Mouse (Mus musculus): ENCODE results near the gene Cldn10. TPM values are rescaled to one million over a fixed set of nuclear protein-coding genes. Genes with fewer than 3 reads are reported as not detected.
"Not testable (repeated sequence)": the region's sequence is repeated elsewhere in the genome, so short reads cannot be mapped to it uniquely, and the experiment has no call there.

The Cldn10 gene
- polyA plus RNA-seq, 1 experiment from 2014 or later: 1.3 TPM

GRCm38 (mm10) chr14:118809686-118810085 is 22.0 kb downstream of the Cldn10 start:
- no peak overlapping the region for H3K9ac ChIP-seq
- no peaks in the 10 kb centered on the region for H3K36me3 ChIP-seq
- WGBS: 80% methylated on average over 4 of the region's 4 CpGs
- H3K4me3 ChIP-seq: no peak overlapping the region
- no peaks in the 10 kb centered on the region for H3K4me1 ChIP-seq
- H3K27me3 ChIP-seq: peaks cover 4% of the 10 kb centered on the region; the same call in 1 of the 2 replicates
- H3K9me3 ChIP-seq (replicated peaks): no peaks in the 10 kb centered on the region
- H3K27ac ChIP-seq: no peak overlapping the region
- H3K4me2 ChIP-seq (replicated peaks): no peak overlapping the region
- no peak for ATAC-seq (ENCODE audit: low FRiP score)

DNA sequence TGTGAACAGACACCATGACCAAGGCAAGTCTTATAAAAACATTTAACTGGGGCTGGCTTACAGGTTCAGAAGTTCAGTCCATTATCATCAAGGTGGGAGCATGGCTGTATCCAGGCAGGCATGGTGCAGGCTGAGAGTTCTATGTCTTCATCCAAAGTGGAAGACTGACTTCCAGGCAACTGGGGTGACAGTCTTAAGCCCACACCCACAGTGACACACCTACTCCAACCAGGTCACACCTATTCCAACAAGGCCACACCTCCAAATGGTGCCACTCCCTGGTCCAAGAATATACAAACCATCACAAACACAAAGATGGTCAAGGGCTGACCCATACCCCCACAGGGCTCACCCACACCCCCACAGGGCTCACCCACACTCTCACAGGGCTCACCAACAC is 23.5 kb downstream of the Cldn10 start:
- H3K27ac ChIP-seq: not testable (repeated sequence)

DNA sequence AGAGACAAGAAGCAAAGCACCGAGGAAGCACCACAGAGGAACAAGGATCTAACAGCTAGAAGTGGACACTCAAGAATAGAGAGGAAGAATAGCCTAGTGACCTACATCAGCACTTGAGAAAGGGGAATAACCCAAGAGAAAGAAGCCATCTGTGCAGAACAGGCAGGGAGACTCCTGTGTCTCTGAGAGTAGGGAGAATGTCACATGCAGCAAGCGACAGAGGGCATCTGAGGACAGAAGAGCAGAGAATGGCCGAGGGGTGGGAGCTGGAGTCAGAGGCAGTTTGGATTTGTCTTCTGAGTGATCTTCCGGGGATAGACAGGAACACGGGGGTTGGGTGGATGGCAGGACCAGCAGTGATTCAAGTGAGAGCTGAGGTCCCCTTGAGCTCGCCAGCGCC is 25.4 kb downstream of the Cldn10 start:
- no peak overlapping the region for H3K9ac ChIP-seq
- no peaks in the 10 kb centered on the region for H3K36me3 ChIP-seq
- no peak overlapping the region for H3K27ac ChIP-seq
- no peak overlapping the region for H3K4me3 ChIP-seq
- ATAC-seq (ENCODE audit: low FRiP score): no peak
- H3K27me3 ChIP-seq: peaks cover 8% of the 10 kb centered on the region
- H3K9me3 ChIP-seq (replicated peaks): no peaks in the 10 kb centered on the region
- WGBS: 73% methylated on average over 7 of the region's 7 CpGs
- H3K4me2 ChIP-seq (replicated peaks): no peak overlapping the region
- no peaks in the 10 kb centered on the region for H3K4me1 ChIP-seq

More for the DNA sequence above, 23.5 kb downstream of the Cldn10 start:
- H3K9me3 ChIP-seq (replicated peaks); H3K4me2 ChIP-seq (replicated peaks); H3K27me3 ChIP-seq; H3K9ac ChIP-seq; H3K36me3 ChIP-seq; ATAC-seq (ENCODE audit: low FRiP score); H3K4me3 ChIP-seq; H3K4me1 ChIP-seq: not testable (repeated sequence)

- Histone ChIP-seq H3K9me3 (replicated peaks) (no peaks in the 10 kb centered on the region), H3K4me2 (replicated peaks) (no peak overlapping the region), H3K4me3 (no peak overlapping the region), H3K27me3 (peaks cover 12% of the 10 kb centered on the region), H3K36me3 (no peaks in the 10 kb centered on the region), H3K9ac (no peak overlapping the region), H3K4me1 (no peaks in the 10 kb centered on the region), H3K27ac (no peak overlapping the region)
- no peak for ATAC-seq (ENCODE audit: low FRiP score)
- 20% methylated on average over 4 of the region's 4 CpGs for WGBS
Observed at GRCm38 (mm10) chr14:118816503-118816902, 28.8 kb downstream of the Cldn10 start.

GRCm38 (mm10) chr14:118820111-118820510 is 32.4 kb downstream of the Cldn10 start:
- H3K36me3 ChIP-seq: no peaks in the 10 kb centered on the region
- no peak overlapping the region for H3K4me3 ChIP-seq
- H3K4me1 ChIP-seq: no peaks in the 10 kb centered on the region
- H3K9ac ChIP-seq: no peak overlapping the region
- H3K27ac ChIP-seq: no peak overlapping the region
- no peaks in the 10 kb centered on the region for H3K9me3 ChIP-seq (replicated peaks)
- 9% methylated on average over 8 of the region's 8 CpGs for WGBS
- peak; percentile 44; the same call in 1 of the 2 replicates for ATAC-seq (ENCODE audit: low FRiP score)
- no peak overlapping the region for H3K4me2 ChIP-seq (replicated peaks)
- H3K27me3 ChIP-seq: peaks cover 8% of the 10 kb centered on the region; the same call in 1 of the 2 replicates

DNA sequence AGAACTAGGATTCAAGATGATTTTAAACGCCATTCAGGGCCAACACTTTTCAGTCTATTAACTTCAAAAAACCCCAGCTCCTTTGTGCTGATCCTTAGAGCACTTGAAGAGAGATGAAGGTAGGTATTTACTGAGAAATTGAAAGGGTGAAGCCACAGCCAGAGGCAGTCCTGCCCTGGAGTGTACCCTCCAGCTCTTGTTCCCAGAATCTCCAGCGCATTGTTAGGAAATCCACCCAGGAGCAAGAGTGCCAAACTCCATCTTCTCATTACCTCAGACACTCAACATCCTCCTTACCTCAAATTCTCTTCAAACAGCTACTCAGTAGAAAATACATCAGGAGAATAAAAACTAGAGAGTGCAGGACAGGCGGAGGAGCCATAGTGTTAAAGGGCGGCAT is 35.1 kb downstream of the Cldn10 start:
- no peak overlapping the region for H3K4me3 ChIP-seq
- H3K9ac ChIP-seq: no peak overlapping the region
- WGBS: 88% methylated on average over 3 of the region's 4 CpGs
- H3K4me1 ChIP-seq: peaks cover 5% of the 10 kb centered on the region
- no peak for ATAC-seq (ENCODE audit: low FRiP score)
- H3K36me3 ChIP-seq: no peaks in the 10 kb centered on the region
- H3K27ac ChIP-seq: no peak overlapping the region
- H3K27me3 ChIP-seq: peaks cover 4% of the 10 kb centered on the region; the same call in 1 of the 2 replicates
- no peaks in the 10 kb centered on the region for H3K9me3 ChIP-seq (replicated peaks)
- H3K4me2 ChIP-seq (replicated peaks): no peak overlapping the region

DNA sequence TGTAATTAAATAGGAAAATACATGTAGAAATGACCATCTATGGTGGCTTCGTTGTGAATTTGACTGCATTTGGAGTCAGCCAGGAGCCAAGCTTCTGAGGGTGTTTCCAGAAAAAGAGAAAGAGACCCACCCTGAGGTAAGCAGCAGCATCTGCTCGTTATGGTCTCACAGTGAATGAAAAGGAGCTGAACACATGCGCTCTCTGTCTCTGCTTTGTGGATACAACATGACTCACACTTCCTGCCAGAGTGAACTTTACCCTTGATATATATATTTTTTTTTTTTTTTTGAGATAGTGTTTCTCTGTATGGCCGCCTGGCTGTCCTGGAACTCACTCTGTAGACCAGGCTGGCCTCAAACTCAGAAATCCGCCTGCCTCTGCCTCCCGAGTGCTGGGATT is 35.6 kb downstream of the Cldn10 start:
- Histone ChIP-seq H3K4me1 (peaks cover 5% of the 10 kb centered on the region), H3K27ac (no peak overlapping the region), H3K27me3 (peaks cover 4% of the 10 kb centered on the region; the same call in 1 of the 2 replicates), H3K4me3 (no peak overlapping the region), H3K9me3 (replicated peaks) (no peaks in the 10 kb centered on the region), H3K9ac (no peak overlapping the region), H3K4me2 (replicated peaks) (no peak overlapping the region), H3K36me3 (no peaks in the 10 kb centered on the region)
- WGBS: 89% methylated on average over 6 of the region's 6 CpGs
- no peak for ATAC-seq (ENCODE audit: low FRiP score)

DNA sequence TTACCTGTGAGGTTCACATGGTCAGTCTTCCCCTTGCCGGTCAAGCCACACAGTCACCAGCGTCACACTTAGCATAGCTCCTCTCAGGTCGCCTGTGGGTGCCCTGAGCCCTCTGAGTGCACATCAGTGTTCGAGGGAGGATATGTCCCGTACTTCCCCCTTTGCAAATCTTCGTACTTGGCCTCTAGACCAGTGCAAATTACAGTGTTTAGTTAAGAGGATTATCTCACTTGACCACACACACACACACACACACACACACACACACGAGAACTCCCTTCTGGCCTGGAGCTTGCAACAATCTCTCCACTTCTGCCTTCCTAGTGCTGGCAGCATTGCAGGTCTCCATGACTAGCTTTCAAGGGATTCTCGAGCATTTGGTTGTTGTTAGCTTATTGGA is 38.6 kb downstream of the Cldn10 start:
- H3K27ac ChIP-seq: no peak overlapping the region
- no peaks in the 10 kb centered on the region for H3K36me3 ChIP-seq
- H3K4me3 ChIP-seq: no peak overlapping the region
- H3K27me3 ChIP-seq: no peaks in the 10 kb centered on the region
- H3K4me1 ChIP-seq: peaks cover 5% of the 10 kb centered on the region
- no peaks in the 10 kb centered on the region for H3K9me3 ChIP-seq (replicated peaks)
- no peak overlapping the region for H3K4me2 ChIP-seq (replicated peaks)
- ATAC-seq (ENCODE audit: low FRiP score): no peak
- 83% methylated on average over 8 of the region's 8 CpGs for WGBS
- H3K9ac ChIP-seq: no peak overlapping the region

DNA sequence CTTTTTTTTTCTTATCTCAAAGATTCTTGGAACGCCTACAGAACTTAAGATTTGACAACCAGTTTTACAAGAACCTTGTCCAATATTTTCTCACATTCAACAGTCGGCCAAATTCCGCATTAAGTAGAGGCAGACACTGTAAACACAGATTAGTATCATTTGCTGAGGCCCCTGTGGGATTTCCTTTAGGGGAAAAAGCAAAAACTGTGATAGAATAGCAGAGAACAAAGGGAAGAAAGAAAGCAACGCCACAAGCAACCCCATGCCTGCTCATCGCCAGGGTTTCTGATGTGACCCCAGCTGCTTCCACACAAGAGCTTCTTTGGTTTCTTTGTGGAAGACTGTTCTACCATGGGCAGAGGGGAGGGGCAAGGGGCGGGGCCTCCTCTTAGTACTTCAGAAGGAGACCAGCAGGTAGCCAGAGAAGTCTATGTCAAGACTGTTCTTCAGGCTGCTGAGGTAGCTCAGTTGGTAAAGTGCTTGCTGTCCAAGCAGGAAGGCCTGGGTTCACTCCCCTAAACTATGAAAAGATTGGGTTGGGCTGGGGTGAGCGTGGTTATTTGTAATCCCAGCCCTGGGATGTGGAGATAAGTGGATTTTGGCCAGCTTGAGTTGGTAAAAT is 39.7 kb downstream of the Cldn10 start:
- no peaks in the 10 kb centered on the region for H3K9me3 ChIP-seq (replicated peaks)
- H3K27me3 ChIP-seq: no peaks in the 10 kb centered on the region
- 0 out of 2 replicates have a peak, but pooled peaks have one; percentile 50 for ATAC-seq (ENCODE audit: low FRiP score)
- 16% methylated on average over 7 of the region's 7 CpGs for WGBS
- H3K4me3 ChIP-seq: no peak overlapping the region
- H3K36me3 ChIP-seq: no peaks in the 10 kb centered on the region
- H3K4me2 ChIP-seq (replicated peaks): no peak overlapping the region
- H3K9ac ChIP-seq: no peak overlapping the region
- H3K27ac ChIP-seq: no peak overlapping the region
- peaks cover 5% of the 10 kb centered on the region for H3K4me1 ChIP-seq

DNA sequence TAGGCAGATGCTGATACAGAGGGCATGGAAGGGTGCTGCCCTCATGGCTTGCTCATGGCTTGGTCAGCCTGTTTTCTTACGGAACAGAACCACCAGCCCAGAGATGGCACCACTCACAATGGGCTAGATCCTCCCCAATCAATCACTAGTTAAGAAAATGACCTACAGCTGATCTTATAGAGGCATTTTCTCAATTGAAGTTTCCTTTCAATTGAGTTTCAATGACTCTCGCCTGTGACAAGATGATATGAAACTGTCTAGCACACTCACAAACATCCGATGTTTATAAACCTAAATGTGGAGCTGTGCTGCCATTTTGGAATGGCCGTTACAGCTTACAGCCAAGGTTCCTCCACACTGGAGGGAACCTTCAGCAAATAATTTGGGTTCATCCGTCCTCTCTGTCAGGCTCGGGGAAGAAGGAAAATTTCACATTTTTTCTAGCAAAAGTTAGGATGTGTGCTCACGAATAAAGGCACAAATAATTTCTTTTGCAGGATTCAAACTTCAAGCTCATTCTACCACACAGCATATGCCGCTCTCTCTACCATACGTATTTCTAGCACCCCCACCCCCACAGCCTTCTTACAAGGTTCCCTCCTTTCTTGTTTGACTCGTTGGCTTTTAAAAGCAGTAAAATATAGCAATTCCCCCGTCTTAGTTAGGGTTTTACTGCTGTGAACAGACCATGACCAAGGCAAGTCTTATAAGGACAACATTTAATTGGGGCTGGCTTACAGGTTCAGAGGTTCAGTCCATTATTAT is 41.8 kb downstream of the Cldn10 start:
- ATAC-seq (ENCODE audit: low FRiP score): no peak
- Histone ChIP-seq H3K4me3 (no peak overlapping the region), H3K27ac (no peak overlapping the region), H3K9me3 (replicated peaks) (no peaks in the 10 kb centered on the region), H3K4me2 (replicated peaks) (no peak overlapping the region), H3K9ac (no peak overlapping the region), H3K4me1 (peaks cover 7% of the 10 kb centered on the region), H3K27me3 (no peaks in the 10 kb centered on the region), H3K36me3 (no peaks in the 10 kb centered on the region)
- WGBS: 91% methylated on average over 11 of the region's 11 CpGs

GRCm38 (mm10) chr14:118831597-118831996 is 43.9 kb downstream of the Cldn10 start:
- Histone ChIP-seq H3K36me3 (no peaks in the 10 kb centered on the region), H3K4me1 (peaks cover 7% of the 10 kb centered on the region), H3K27me3 (no peaks in the 10 kb centered on the region), H3K9ac (no peak overlapping the region), H3K4me2 (replicated peaks) (no peak overlapping the region), H3K9me3 (replicated peaks) (no peaks in the 10 kb centered on the region), H3K27ac (no peak overlapping the region), H3K4me3 (no peak overlapping the region)
- no peak for ATAC-seq (ENCODE audit: low FRiP score)
- 71% methylated on average over 4 of the region's 4 CpGs for WGBS

DNA sequence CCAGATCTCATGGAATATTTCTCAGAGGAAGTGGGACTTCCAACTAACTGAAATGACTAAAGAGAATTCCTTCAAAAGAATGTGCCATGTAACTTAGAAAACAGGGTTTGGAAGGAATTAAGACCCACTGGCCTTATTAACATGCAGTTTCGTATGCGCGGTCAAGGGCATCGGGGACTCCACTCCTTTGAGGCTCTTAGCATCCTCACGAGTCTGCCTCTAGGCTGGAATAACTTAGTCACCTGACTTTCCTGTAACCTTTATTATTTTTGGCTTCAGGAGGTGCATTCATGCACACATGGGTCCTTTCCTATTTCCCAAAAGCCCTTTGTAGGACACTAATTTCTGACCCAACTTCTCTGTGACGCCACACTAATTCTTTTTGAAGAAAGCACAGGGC is 45.5 kb downstream of the Cldn10 start:
- no peak overlapping the region for H3K9ac ChIP-seq
- H3K4me1 ChIP-seq: 0 out of 2 replicates have a peak, but pooled peaks cover 2% of the 10 kb centered on the region
- no peaks in the 10 kb centered on the region for H3K9me3 ChIP-seq (replicated peaks)
- WGBS: 83% methylated on average over 6 of the region's 6 CpGs
- ATAC-seq (ENCODE audit: low FRiP score): no peak
- H3K27me3 ChIP-seq: no peaks in the 10 kb centered on the region
- H3K4me3 ChIP-seq: no peak overlapping the region
- no peaks in the 10 kb centered on the region for H3K36me3 ChIP-seq
- no peak overlapping the region for H3K27ac ChIP-seq
- no peak overlapping the region for H3K4me2 ChIP-seq (replicated peaks)

GRCm38 (mm10) chr14:118834313-118834712 is 46.6 kb downstream of the Cldn10 start:
- H3K4me2 ChIP-seq (replicated peaks): no peak overlapping the region
- H3K27me3 ChIP-seq: no peaks in the 10 kb centered on the region
- WGBS: 7% methylated on average over 7 of the region's 7 CpGs
- no peak overlapping the region for H3K27ac ChIP-seq
- H3K9ac ChIP-seq: no peak overlapping the region
- 0 out of 2 replicates have a peak, but pooled peaks cover 5% of the 10 kb centered on the region for H3K4me1 ChIP-seq
- H3K4me3 ChIP-seq: no peak overlapping the region
- H3K36me3 ChIP-seq: no peaks in the 10 kb centered on the region
- no peak for ATAC-seq (ENCODE audit: low FRiP score)
- no peaks in the 10 kb centered on the region for H3K9me3 ChIP-seq (replicated peaks)

Measured in hindbrain, embryonic 12.5 days (tissue).